Mouse (Mus musculus) inflammation-experienced regulatory T-cells (primary cell): ENCODE measurements around the gene Entpd6. TPM values are rescaled to one million over a fixed set of nuclear protein-coding genes. Genes with fewer than 3 reads are reported as not detected.

ENCODE experiments used
- polyA plus RNA-seq, 2 experiments: library from polyadenylated mRNA; unstranded; fragments of 100-300 nt; shearing (Covaris generic); gene quantifications; one replicate each; pipeline ENCODE4 v1.2.1; 2017

The Entpd6 gene
- polyA plus RNA-seq: 10 to 100 TPM; 51.7 to 64.3 TPM

DNA sequence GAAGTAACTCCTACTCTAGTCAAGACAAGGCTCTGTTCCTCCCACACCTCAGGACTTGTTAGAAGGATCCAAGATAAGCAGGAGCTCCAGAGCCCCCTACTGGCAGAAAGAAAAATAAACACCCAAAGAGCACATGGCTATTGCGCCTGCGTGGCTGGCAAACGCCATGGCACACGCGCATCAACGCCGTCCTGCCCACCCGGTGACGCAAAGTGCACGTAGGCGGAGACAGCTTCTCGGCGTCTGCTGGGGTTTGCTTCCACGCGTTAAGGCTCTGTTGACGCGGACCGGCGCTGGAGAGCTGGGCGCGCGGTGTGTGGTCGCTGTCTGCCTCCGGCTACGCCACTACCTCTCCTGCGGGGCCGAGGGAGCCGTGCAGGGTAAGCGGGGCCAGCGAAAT, at the start of gene Entpd6:
Entpd6 (plus strand) TSS at position 189 of the 400 bp plus-strand sequence.

DNA sequence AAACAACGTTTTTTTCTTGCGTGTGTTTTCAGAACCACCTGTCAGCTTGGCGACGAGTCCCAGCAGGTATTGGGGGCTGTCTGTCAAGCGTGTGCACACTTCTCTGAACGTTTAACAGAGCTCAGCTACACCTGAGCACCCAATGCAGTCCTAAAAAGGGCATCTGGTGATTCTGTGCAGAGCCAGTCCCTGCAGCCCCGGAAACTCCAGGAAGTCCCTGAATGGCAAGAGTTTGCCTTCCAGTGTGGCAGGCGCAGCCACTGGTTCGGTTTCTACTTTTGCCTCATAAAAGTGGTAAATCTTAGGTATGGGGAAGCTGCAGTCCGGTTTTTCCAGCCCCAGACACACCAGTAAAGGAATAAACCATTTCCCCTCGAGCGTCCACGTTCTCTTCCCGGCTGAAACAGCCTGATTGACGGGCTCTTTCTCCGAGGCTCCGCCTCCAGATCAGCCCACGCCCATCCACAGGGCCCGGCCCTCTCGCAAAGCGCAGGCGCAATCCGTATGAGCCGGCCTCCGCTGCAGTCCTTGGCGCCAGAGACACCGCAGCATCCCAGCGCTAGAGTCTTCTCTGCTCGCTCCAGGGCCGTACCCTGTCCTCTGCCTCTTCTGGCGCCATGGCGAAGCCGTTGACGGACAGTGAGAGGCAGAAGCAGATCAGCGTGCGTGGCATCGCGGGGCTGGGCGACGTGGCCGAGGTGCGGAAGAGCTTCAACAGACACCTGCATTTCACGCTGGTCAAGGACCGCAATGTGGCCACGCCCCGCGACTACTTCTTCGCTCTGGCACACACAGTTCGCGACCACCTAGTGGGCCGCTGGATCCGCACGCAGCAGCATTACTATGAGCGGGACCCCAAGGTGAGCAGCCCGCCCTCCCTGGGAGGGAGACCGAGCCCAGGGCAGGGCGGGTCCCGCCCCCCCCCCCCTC, 37.7 kb downstream of the Entpd6 start, which contains the start of gene Pygb:
Pygb (plus strand) TSS at position 485 of the 930 bp plus-strand sequence.

Other genes starting within 250 kb of the Entpd6 start
- 100 to 1,000 TPM; 197 to 344 TPM for gene Cst7, start 178.6 kb upstream of the Entpd6 start, polyA plus RNA-seq
- gene Apmap, start 140.5 kb upstream of the Entpd6 start, polyA plus RNA-seq: 10 to 100 TPM; 31.6 to 42.6 TPM
- gene Acss1, start 80.5 kb upstream of the Entpd6 start, polyA plus RNA-seq: 10 to 100 TPM; 39.3 to 62.9 TPM
- 1 to 10 TPM in 1 of 2 experiments, under 1 TPM in 1; 0.08 to 1.5 TPM for gene Vsx1, start 59.7 kb upstream of the Entpd6 start, polyA plus RNA-seq
- gene Pygb, start 37.7 kb downstream of the Entpd6 start, polyA plus RNA-seq: 10 to 100 TPM; 77.6 to 82.9 TPM
- 10 to 100 TPM; 70.2 to 77.3 TPM for gene Abhd12, start 155.7 kb downstream of the Entpd6 start, polyA plus RNA-seq
- gene Gins1, start 156.4 kb downstream of the Entpd6 start, polyA plus RNA-seq: 1 to 10 TPM; 3.5 to 7.1 TPM